Mouse (Mus musculus): ENCODE measurements at regions not wholly inside any gene's neighbourhood (a gene's known extent, or its start where the extent isn't known, plus 50 kb on each side); places are given as distances from the start of the nearest gene placed in this dataset.
"Not testable (repeated sequence)": the region's sequence is repeated elsewhere in the genome, so short reads cannot be mapped to it uniquely, and the experiment has no call there.

DNA sequence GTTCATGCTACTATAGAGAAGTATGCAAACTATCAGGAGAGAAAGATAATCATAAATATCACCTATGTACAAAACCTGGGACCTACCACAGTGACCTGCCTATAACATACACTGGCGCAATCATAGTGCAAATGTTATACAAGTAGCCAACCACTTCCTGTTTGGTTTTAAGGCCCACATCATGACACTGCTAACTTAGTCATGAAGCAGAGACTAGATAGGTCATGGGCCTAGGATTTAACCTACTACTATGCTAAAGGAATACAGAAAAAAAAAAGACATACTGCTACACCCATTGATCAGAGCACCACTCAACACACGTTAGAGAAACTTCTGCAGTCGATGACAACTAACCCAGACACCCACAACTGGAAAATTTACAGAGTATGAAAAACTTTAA, 498.6 kb upstream of the Acvr2a start:
- DNase-seq (ENCODE audit: low spot score in 2 of 2), result no peak

DNA sequence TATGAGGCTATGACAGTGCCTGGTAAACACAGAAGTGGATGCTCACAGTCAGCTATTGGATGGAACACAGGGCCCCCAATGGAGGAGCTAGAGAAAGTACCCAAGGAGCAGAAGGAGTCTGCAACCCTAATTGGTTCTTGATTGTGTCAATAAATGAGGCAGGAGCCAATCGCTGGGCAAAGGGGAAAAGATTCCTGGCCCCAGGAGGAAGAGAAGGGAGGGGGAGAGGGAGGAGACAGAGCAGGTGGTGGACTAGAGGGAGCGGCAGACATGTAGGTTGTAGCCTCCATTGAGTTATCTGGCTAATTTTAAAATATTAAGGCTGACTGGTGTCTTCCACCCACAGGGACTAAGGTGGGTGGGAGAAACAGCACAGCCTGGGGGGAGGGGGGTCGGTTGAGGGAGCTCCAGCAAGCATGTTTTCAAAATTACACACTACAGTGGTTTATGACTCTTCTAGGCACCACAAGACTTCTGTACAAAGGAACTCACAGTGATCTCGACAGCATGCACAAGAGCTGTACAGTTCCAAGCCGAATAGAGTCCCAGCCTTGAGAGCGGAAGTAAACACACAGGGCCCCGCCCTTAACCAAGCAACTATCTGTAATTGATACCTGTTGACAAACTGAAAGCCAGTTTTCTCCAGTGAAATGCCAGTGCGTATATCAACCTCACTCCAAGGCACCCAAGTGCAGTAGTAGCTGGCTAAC, 497.6 kb upstream of the Acvr2a start:
- no peak for DNase-seq (ENCODE audit: low spot score in 2 of 2)

DNA sequence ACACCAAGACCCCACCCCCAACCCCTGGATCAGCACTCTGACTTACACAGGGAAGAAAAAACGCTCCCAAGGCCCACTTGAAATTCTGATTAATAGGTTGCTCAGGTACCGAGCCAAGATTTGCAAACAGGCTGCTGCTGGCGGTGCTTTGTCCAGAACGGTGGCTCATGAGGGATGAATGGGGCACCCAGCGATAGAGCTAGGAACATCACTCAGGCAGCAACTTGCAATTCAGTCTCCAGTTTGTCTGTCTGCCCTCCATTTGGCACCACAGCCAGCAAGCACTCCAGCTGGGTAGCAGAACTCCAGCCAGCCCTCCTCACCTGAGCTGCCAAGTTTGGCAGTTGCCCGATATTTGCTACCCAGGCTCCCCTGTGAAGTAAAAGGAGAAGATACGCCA, 496.1 kb upstream of the Acvr2a start:
- DNase-seq (ENCODE audit: low spot score in 2 of 2), result no peak

DNA sequence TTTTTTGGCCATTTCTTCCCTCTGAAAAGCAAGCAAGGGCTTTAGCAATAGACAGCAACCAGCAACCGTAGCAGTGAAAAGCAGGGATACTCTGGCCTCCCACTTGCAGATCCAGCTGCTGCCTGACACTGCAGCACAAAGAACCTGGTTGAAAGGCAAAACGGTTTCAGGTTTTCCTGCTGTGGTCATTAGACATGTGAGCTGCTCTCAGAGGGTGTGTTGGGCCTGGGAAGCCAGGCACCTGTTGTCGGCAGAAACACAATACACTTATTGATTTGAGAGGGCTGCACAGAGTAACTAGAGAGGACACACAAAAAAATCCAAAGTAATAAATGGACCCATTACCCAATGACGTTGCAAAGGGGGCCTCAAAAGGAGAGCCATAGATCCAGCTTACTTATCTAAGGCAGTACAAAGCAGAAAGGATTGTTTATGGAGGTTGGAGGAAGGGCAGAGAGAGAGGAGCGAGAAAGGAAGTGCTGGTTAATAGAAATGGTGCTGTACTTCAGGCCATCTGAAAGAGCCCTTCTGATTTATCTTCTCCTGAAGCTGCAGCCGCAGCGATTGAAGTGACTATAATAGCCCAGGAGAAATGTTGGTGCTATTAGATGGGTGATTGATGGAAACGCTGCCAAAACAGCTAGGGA, 495.4 kb upstream of the Acvr2a start:
- DNase-seq (ENCODE audit: low spot score in 2 of 2), result no peak

DNA sequence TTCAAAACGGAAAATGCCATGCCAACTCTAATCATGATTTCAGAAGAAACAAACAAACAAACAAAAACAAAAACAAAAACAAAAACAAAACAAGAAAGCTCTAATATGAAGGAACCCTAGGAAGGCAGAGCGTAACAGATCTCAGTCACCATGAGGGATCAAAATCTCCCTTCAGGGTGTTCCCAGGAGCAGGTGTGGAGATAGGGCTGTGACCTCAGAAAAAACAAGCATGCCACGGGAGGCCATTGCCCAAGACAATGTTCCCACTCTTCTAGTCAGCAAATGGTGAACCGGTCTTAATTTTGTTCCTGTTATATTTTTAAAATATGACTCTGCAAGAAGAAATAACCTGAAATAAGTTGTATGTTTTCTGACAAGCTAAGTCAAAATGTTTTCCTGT, 492.4 kb upstream of the Acvr2a start:
- DNase-seq (ENCODE audit: low spot score in 2 of 2), result no peak

DNA sequence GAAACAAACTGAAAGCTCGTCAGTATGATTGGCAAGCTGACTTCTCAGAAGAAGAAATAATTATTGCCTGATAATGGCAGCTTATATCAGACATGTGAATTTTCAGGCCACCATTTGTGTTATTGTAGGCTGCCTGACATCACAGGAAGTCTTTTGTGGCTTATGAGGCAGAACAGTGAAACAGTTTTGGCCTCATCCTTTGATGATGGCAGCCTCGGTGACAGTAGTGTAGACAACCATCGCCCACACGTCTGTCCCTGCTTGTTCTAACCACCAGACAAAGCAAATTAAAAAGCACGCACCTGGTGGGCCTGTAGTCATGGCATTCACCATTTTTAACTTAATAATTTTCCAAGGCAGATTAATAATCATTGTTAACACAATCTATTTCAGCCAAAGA, 491.6 kb upstream of the Acvr2a start:
- no peak for DNase-seq (ENCODE audit: low spot score in 2 of 2)

DNA sequence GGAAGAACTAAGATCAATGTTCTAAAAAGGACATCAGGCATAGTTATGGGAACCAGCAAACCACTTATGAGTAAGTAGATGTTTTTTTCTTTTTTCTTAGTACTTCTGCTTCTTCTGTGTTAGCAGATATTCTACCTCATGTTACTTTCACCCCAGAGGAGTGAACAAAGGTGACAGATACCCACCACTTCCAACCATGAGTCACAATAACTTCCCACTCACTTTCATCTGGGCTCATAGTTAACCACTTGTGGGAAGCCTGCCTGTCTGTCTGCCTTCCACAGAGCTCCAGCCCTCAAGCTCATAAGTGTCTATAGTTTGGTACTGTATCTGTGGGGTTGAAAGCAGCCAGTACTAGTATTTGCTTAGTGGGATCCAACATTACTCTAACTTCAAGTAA, 485.7 kb upstream of the Acvr2a start:
- DNase-seq (ENCODE audit: low spot score in 2 of 2), result no peak

DNA sequence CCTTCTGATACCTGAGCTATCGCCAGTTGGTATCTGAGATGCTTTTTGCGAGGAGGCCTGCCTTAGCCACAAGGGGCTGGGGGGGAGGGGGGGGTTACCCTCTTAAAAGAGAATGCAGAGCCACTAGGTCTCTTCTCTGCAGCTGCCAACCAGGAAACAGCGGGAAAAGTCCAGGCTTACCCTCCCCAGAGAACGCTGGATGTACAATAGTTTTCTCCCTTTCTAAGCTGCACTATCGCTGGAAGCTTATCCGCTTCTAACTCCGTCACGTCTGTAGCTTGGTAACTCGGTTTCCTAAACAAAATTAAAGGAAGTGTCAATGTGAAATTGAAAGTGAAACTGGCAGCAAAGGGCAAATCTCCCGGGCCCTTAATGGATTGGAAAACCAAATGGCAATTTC, 481.1 kb upstream of the Acvr2a start:
- DNase-seq (ENCODE audit: low spot score in 2 of 2), result no peak

DNA sequence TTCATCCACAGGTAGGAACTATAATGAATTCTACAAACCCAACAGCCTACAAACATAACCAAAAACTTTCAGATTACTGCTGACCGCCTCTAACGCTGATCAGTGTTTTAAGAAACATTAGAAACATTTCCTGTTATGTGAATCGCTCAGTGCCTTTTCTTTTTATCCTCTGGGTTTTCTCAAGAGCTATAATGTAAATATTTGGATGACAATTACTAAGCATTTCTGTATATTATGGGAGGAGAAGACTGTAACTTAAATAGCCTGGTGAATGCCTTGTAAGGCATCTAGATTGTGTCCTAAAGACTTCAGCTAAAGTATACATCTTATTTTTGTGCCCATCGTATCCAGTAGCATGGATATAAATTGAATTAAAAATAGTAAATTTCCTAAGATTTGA, 465.9 kb upstream of the Acvr2a start:
- no peak for DNase-seq (ENCODE audit: low spot score in 2 of 2)

DNA sequence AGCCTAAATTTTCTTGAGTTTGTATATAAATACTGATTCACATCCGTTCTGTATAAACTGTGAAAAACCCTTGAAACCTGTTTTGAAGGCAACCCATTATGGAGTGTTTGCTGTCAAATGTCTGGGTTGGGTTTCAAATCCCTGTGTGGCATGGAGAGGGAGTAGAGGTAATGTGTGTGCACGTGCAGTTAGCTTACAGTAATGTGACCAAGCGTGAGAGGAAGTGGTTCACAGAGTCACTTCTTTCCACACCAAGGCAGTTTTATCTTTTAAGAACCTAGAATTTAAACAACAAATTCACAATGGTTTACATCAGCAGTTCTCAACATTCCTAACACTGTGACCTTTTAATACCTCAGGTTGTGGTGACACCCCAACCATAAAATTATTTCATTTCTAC, 464.1 kb upstream of the Acvr2a start:
- DNase-seq (ENCODE audit: low spot score in 2 of 2), result no peak

DNA sequence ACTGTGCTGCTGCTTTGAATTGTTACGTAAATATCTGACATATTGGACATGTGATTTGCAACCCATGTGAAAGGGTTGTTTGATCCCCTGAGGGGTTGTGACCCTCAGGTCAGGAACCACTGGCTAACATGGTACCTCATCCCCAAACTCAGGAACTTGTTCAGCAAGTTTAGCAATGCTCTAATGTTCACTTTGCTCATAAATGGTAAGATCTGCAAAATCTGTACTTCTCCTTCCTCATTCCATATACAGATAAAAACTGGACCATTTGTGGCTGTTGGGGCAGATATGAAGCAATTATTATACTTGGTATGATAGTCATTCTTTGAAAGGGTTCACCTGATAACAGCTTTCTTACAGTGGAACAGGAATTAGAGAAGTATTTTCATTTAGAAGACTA, 463.7 kb upstream of the Acvr2a start:
- DNase-seq (ENCODE audit: low spot score in 2 of 2), result no peak

DNA sequence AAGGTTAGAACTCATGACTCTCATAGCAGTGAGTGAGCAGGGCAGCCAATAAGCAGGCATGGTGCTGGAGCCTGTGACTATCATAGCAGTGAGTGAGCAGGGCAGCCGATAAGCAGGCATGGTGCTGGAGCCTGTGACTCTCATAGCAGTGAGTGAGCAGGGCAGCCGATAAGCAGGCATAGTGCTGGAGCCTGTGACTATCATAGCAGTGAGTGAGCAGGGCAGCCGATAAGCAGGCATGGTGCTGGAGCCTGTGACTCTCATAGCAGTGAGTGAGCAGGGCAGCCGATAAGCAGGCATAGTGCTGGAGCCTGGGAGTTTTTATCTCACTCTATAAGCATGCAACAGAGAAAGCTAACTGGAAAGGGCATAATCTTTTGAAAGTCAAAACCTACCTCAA, 442.3 kb upstream of the Acvr2a start:
- not testable (repeated sequence) for DNase-seq (ENCODE audit: low spot score in 2 of 2)

DNA sequence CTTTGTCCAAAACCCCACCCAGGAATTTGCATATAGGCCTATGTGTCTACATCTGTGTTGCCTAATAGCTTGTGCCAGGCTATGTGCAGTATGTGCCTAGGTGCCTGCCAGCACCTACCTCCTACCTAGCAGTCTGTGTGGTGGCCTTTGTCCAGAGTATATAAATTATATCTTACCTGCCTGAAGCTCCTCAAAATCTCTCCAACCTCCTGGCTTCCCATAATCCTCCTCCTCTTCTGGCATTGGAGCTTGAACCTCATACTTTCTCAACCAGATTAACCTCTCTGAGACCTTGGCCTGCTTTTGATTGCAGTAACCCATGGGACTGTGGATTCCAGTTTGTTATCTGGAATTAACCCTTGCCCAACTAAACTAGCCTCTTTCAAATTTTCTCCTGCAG, 440.8 kb upstream of the Acvr2a start:
- DNase-seq (ENCODE audit: low spot score in 2 of 2), result no peak

DNA sequence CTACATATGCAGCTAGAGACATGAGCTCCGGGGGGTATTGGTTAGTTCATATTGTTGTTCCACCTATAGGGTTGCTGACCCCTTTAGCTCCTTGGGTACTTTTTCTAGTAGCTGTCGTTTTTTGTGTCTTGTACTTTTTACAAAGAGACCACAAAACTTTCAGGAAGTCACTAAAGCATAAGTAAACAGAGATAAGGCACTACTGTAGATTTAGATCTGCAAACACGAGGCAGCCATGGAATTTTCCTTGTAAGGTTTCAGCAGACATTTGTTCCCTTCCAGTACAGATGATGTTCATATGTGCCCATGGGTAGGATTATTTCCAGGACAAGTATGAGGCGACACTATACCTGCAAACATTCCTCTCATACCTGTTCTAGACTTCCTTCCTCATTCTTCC, 439.6 kb upstream of the Acvr2a start:
- no peak for DNase-seq (ENCODE audit: low spot score in 2 of 2)

DNA sequence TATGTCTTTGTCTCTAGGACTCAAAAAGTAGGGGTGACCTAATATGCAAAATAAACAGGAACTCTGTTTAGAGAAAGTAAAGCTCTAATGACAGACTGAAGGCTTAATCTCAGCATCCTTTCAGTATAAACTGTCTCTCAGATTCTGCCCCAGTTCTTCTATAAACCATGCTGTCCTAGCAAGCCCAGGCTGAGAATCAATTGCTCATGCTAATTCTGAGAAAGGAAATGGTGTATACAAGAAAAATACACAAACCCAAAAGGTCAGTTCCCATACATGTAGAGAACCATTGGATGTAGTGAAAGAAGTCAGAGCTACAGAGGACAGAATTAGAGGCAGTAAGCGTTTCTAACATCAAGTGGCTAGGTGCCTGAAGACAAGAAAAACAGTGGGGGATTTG, 435.7 kb upstream of the Acvr2a start:
- no peak for DNase-seq (ENCODE audit: low spot score in 2 of 2)

DNA sequence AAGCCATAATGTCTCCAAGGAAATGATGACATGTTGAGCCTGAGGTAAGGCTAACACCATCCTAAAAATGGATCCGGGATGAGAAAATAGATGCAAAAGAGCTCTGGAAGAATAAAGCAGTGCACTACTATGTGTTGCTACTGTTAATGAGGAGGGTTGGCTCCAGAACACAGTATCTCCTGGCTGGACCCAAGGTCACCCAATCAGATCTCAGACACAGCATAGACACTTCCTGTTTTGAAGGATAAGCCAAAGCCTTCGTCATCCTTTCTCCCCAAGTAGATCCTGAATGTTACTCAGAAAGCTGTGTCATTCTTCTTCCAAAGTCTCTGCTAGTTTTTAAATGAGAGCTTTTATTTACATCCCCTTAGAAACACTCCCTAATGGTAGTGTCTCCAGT, 435.2 kb upstream of the Acvr2a start:
- no peak for DNase-seq (ENCODE audit: low spot score in 2 of 2)

DNA sequence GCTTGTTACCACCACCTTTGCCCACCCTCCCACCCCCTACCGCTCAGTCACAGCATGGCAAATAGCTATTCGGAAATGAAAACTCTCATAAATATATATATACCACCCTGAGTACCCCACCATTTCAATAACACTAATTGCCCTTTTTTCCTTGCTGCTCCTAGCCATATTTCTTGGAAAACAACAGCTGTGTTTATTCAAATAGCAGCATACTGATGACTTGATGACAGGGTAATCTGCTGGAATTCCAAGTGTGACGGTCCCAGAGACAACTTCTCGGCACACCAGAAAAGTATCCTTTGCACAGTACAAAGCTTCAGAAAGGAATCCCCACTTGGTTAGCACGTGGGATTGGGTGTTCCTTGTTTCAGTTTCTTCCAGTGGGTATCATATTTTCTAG, 433.8 kb upstream of the Acvr2a start:
- no peak for DNase-seq (ENCODE audit: low spot score in 2 of 2)

DNA sequence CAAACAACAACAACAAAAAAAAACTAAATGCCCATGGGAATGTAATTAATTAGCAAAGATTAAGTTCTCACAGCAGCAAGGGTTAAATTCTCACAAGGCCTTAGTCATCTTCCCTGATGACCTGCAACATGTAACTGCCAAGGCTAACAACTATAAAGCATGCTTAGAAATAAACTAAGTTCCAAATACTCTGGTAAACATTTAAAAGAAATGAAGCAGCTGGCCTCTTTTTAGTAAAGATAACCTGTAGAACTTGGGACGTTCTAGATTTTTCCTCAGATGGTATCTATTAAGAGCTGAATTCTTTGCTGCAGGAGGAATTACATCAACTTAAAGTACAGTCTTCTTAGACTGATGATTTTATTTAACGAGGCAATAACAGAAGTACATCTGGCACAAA, 433.1 kb upstream of the Acvr2a start:
- DNase-seq (ENCODE audit: low spot score in 2 of 2), result no peak

DNA sequence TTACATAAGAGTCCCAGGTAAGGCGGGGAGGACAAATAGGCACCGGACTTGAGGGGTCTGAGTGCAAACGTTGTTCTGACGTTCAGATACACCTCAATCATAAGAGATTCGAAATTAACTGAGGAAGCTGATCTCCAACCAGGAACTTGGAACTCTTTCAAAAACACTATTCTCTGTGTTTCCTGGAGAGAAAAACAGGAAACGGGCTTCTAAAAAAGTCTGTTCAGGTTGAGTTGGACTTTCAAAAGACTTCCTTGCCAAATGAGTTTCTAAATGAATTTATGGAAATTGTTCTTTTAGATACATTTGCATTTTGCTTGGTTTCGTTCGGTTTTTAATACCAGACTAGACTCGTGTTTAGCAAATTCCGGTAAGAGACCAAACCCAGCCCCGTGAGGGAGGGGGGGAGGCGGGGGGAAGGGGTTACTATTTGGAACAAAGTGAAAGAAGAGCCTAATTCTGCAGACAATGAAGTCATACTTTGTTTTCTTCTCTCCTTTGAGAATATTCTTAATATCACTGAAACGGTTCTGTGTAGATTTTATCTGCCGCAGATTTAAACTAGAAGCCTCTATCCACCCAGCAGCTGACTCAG, 432.3 kb upstream of the Acvr2a start:
- no peak for DNase-seq (ENCODE audit: low spot score in 2 of 2)

DNA sequence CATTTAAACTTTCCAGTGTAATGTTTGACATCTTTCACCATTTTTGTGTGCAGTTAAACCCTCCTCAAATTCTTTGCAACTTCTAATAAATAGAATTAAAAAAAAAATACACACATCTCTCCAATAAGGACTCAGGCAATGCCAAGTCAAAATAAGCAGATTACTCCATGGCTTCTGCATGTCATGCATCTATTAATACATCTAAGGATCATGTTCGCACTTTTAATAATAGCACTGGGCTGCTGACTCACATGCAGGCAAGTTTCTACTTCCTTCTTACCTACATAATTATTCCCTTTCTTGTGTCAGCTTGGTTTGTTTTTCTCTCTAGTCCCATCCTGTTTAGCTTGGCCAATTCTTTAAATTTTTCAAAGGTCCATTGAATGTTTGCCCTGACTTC, 415.4 kb upstream of the Acvr2a start:
- no peak for DNase-seq (ENCODE audit: low spot score in 2 of 2)

DNA sequence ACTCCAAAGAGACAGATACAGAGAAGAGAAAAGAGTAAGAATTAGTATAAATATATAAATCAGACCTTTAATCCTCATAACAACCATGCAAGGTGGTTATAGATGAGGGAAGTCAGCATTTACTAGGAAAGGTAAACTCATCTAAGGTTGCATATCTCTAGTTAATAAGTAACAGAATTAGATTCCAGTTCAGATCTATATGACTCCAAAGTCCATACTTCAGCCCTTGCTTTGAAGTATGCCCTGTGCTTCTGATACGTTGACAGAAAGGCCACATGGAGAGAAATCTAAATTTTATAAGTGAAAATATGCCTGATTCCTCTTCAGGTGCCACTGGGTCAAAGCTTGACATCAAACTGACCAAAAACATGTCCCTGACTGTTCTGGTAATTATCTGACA, 414.7 kb upstream of the Acvr2a start:
- no peak for DNase-seq (ENCODE audit: low spot score in 2 of 2)

DNA sequence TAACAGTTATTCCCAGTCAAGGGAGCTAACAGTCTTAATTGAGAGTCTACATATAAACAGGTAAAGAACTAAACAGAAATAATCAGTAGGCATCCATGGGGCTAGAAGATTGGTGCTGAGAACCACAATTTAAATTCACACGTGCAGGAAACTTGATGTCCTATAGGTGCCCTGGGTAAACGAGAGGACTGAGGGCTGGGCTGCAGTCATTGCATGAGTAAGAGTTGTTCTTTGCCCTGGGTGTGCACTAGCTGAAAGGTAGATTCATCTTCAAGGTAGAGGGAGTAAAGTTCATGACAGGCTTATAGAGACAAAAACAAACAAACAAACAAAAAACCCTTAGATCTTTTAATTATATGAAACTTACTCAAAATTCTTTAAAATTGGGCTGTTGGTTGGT, 411.1 kb upstream of the Acvr2a start:
- no peak for DNase-seq (ENCODE audit: low spot score in 2 of 2)

DNA sequence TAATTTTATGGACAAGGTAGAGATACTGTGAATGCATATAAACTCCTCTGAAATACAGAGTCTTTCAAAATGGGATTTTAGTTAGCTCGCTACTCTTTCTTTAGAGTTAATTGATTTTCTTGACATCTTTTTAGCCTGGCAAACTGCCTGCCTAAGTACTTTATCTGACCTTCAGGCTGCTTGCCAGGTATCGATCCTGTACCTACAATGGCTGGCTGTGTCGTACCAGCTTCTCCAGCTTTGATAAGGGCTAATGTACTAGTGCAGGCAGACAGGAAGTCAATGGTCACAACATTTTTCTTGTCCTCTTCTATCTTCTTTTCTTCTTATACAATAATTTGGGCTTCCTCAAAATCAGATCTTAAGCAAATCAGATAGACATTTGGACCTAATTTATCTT, 409.4 kb upstream of the Acvr2a start:
- DNase-seq (ENCODE audit: low spot score in 2 of 2), result no peak

Measured in left cerebral cortex, adult 8-10 months (tissue).